Mouse (Mus musculus): ENCODE results near the gene Fgf11.

GRCm38 (mm10) chr11:69777504-69778257 lies 24.0 kb downstream of the Fgf11 start:
- TF ChIP-seq CTCF (IDR thresholded peaks at IDR 0.05; ENCODE audit: extremely low read depth, insufficient read depth, insufficient read length, insufficient replicate concordance) (no peak), POLR2A (IDR thresholded peaks at IDR 0.05; ENCODE audit: low read depth, low read length) (no peak)

Measured in spleen, adult 2 months (tissue).